Mouse (Mus musculus): ENCODE data around the gene Pde4a. TPM values are rescaled to one million over a fixed set of nuclear protein-coding genes. Genes with fewer than 3 reads are reported as not detected.
"Not testable (repeated sequence)": the region's sequence is repeated elsewhere in the genome, so short reads cannot be mapped to it uniquely, and the experiment has no call there.

Gene Pde4a
- polyA plus RNA-seq, 1 experiment from 2014 or later, result 5.3 TPM

- no peak overlapping the region for H3K27ac ChIP-seq (replicated peaks; ENCODE audit: low read depth, low read length)
Observed at GRCm38 (mm10) chr9:21210821-21211220, 45.3 kb downstream of the Pde4a start.

GRCm38 (mm10) chr9:21211624-21212023 lies 46.1 kb downstream of the Pde4a start:
- H3K9ac ChIP-seq (ENCODE audit: low read length), result no peak overlapping the region
- no peaks in the 10 kb centered on the region for H3K36me3 ChIP-seq (ENCODE audit: control insufficient read depth, insufficient read depth, low read length)
- no peak overlapping the region for H3K4me3 ChIP-seq (ENCODE audit: low read depth, low read length)
- no peaks in the 10 kb centered on the region for H3K4me1 ChIP-seq (ENCODE audit: control insufficient read depth, insufficient read depth, low read length)
- H3K4me2 ChIP-seq (ENCODE audit: low read depth, severe bottlenecking), result no peak overlapping the region
- no peaks in the 10 kb centered on the region for H3K27me3 ChIP-seq (ENCODE audit: control insufficient read depth, insufficient read depth, low read length)
- ATAC-seq (ENCODE audit: insufficient number of reproducible peaks, low FRiP score, low TSS enrichment, low read depth) (no peak), DNase-seq (ENCODE audit: low spot score) (no peak)
- no peak overlapping the region for H3K27ac ChIP-seq (replicated peaks; ENCODE audit: low read depth, low read length)
- whole genome bisulfite sequencing, result 91% methylated on average over 7 of the region's 7 CpGs
- no peaks in the 10 kb centered on the region for H3K9me3 ChIP-seq (ENCODE audit: control insufficient read depth, low read length)

More at GRCm38 (mm10) chr9:21210821-21211220, 45.3 kb downstream of the Pde4a start:
- Histone ChIP-seq H3K9me3 (ENCODE audit: control insufficient read depth, low read length) (no peaks in the 10 kb centered on the region), H3K4me2 (ENCODE audit: low read depth, severe bottlenecking) (no peak overlapping the region), H3K4me1 (ENCODE audit: control insufficient read depth, insufficient read depth, low read length) (no peaks in the 10 kb centered on the region), H3K4me3 (ENCODE audit: low read depth, low read length) (no peak overlapping the region), H3K27me3 (ENCODE audit: control insufficient read depth, insufficient read depth, low read length) (no peaks in the 10 kb centered on the region), H3K36me3 (ENCODE audit: control insufficient read depth, insufficient read depth, low read length) (no peaks in the 10 kb centered on the region), H3K9ac (ENCODE audit: low read length) (no peak overlapping the region)
- no peak for ATAC-seq (ENCODE audit: insufficient number of reproducible peaks, low FRiP score, low TSS enrichment, low read depth)
- 78% methylated on average over 6 of the region's 6 CpGs for WGBS
- DNase-seq (ENCODE audit: low spot score), result no peak

DNA sequence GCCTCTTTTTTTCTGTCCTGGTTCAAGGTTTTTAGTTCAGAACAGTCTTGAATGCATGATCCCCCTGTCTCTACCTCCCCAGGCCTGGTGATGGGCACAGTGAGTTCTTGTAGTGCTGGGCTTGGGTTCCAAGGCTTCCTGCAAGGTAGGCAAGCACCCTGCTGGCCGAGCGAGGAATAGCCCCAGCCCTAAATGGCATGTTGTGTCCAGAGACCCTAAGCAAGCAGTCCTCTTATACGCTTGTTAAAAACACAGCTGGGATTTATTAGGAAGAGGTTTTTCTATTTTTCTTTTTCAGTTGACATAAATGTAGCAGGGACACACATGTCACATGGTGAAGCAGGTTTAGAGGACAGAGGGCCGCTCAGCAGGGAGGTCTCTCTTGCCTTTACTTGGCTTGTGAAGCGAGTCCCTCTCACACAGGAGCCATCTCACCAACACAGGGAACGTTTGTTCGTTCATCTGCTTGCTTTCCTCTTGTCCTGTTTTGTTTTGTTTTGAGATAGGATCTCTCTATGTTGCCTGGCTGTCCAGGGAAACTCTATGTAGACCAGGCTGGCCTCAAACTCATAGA lies 48.2 kb downstream of the Pde4a start:
- peak; percentile 78 for DNase-seq (ENCODE audit: low spot score)
- Histone ChIP-seq H3K4me2 (ENCODE audit: low read depth, severe bottlenecking) (no peak overlapping the region), H3K9me3 (ENCODE audit: control insufficient read depth, low read length) (no peaks in the 10 kb centered on the region), H3K4me1 (ENCODE audit: control insufficient read depth, insufficient read depth, low read length) (no peaks in the 10 kb centered on the region), H3K36me3 (ENCODE audit: control insufficient read depth, insufficient read depth, low read length) (no peaks in the 10 kb centered on the region), H3K27me3 (ENCODE audit: control insufficient read depth, insufficient read depth, low read length) (no peaks in the 10 kb centered on the region), H3K27ac (replicated peaks; ENCODE audit: low read depth, low read length) (no peak overlapping the region), H3K9ac (ENCODE audit: low read length) (no peak overlapping the region), H3K4me3 (ENCODE audit: low read depth, low read length) (no peak overlapping the region)
- 37% methylated on average over 7 of the region's 7 CpGs for WGBS
- 0 out of 2 replicates have a peak, but pooled peaks have one; percentile 44 for ATAC-seq (ENCODE audit: insufficient number of reproducible peaks, low FRiP score, low TSS enrichment, low read depth)

GRCm38 (mm10) chr9:21216050-21216841 lies 50.7 kb downstream of the Pde4a start:
- H3K4me1 ChIP-seq (ENCODE audit: control insufficient read depth, insufficient read depth, low read length), result no peaks in the 10 kb centered on the region
- H3K4me3 ChIP-seq (ENCODE audit: low read depth, low read length), result no peak overlapping the region
- no peaks in the 10 kb centered on the region for H3K9me3 ChIP-seq (ENCODE audit: control insufficient read depth, low read length)
- ATAC-seq (ENCODE audit: insufficient number of reproducible peaks, low FRiP score, low TSS enrichment, low read depth) (no peak), DNase-seq (ENCODE audit: low spot score) (no peak)
- H3K27ac ChIP-seq (replicated peaks; ENCODE audit: low read depth, low read length), result no peak overlapping the region
- 64% methylated on average over 25 of the region's 25 CpGs for WGBS
- H3K36me3 ChIP-seq (ENCODE audit: control insufficient read depth, insufficient read depth, low read length), result no peaks in the 10 kb centered on the region
- H3K9ac ChIP-seq (ENCODE audit: low read length), result no peak overlapping the region
- H3K27me3 ChIP-seq (ENCODE audit: control insufficient read depth, insufficient read depth, low read length), result no peaks in the 10 kb centered on the region
- H3K4me2 ChIP-seq (ENCODE audit: low read depth, severe bottlenecking), result no peak overlapping the region

GRCm38 (mm10) chr9:21219820-21220219 lies 54.3 kb downstream of the Pde4a start:
- H3K9me3 ChIP-seq (ENCODE audit: control insufficient read depth, low read length), result no peaks in the 10 kb centered on the region
- ATAC-seq (ENCODE audit: insufficient number of reproducible peaks, low FRiP score, low TSS enrichment, low read depth), result no peak
- 52% methylated on average over 3 of the region's 3 CpGs for WGBS

DNA sequence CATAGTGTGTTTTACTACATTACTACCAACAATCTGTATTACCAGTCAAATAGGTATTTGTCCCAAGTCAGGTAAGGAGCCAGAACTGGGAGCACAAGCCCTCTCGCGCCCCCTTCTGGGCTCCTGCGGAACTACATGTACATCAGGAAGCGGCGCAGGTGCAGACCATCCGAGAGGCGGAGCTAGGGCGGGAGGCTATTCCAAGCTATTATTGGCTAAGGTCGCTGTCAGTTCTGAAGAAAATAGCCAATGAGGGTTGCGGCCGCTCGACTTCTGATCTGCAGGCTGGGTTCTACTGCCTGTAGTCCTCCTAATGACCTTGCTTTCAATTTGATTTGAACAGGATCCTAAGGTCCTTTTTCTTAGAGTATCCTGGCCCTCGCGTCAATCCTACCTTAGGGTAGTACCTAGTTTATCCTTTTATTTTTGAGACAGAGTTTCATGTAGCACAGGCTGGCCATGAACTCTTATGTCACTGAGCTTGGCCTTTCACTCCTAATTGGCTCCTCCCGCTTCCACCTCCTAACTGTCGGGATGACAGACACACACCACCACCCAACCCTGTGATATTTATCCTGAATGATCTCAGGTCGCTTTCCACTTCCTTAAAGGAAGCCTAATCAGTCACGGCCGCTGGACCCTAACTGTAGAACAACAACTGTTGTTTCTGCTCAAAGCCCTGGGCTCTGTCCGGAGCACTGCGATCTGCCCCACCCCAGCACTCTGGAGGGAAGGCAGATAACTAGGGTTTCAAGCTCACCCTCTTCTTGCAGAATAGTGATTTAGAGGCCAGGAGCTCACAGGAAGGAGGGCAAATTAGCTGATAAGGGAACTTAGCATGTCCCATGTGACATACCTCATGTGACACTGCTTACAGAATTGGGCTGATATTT lies 55.2 kb downstream of the Pde4a start:
- peak overlapping the region; percentile 33; the same call in 1 of the 2 replicates for H3K4me2 ChIP-seq (ENCODE audit: low read depth, severe bottlenecking)
- H3K4me1 ChIP-seq (ENCODE audit: control insufficient read depth, insufficient read depth, low read length), result no peaks in the 10 kb centered on the region
- H3K27ac ChIP-seq (replicated peaks; ENCODE audit: low read depth, low read length), result no peak overlapping the region
- H3K9me3 ChIP-seq (ENCODE audit: control insufficient read depth, low read length), result no peaks in the 10 kb centered on the region
- no peaks in the 10 kb centered on the region for H3K27me3 ChIP-seq (ENCODE audit: control insufficient read depth, insufficient read depth, low read length)
- H3K9ac ChIP-seq (ENCODE audit: low read length), result no peak overlapping the region
- H3K4me3 ChIP-seq (ENCODE audit: low read depth, low read length), result 0 out of 2 replicates have a peak overlapping the region, but pooled peaks have one; percentile 8
- peak; percentile 78 for ATAC-seq (ENCODE audit: insufficient number of reproducible peaks, low FRiP score, low TSS enrichment, low read depth)
- peak; percentile 96 for DNase-seq (ENCODE audit: low spot score)
- WGBS, result 15% methylated on average over 21 of the region's 21 CpGs
- no peaks in the 10 kb centered on the region for H3K36me3 ChIP-seq (ENCODE audit: control insufficient read depth, insufficient read depth, low read length)

More at GRCm38 (mm10) chr9:21219820-21220219, 54.3 kb downstream of the Pde4a start:
- no peaks in the 10 kb centered on the region for H3K4me1 ChIP-seq (ENCODE audit: control insufficient read depth, insufficient read depth, low read length)
- H3K27me3 ChIP-seq (ENCODE audit: control insufficient read depth, insufficient read depth, low read length), result no peaks in the 10 kb centered on the region
- H3K4me2 ChIP-seq (ENCODE audit: low read depth, severe bottlenecking), result no peak overlapping the region
- H3K27ac ChIP-seq (replicated peaks; ENCODE audit: low read depth, low read length), result no peak overlapping the region
- H3K4me3 ChIP-seq (ENCODE audit: low read depth, low read length), result no peak overlapping the region
- H3K9ac ChIP-seq (ENCODE audit: low read length), result no peak overlapping the region
- no peaks in the 10 kb centered on the region for H3K36me3 ChIP-seq (ENCODE audit: control insufficient read depth, insufficient read depth, low read length)
- DNase-seq (ENCODE audit: low spot score), result no peak

GRCm38 (mm10) chr9:21221383-21221929 lies 55.9 kb downstream of the Pde4a start:
- Histone ChIP-seq H3K4me1 (ENCODE audit: control insufficient read depth, insufficient read depth, low read length) (no peaks in the 10 kb centered on the region), H3K4me2 (ENCODE audit: low read depth, severe bottlenecking) (no peak overlapping the region), H3K27me3 (ENCODE audit: control insufficient read depth, insufficient read depth, low read length) (no peaks in the 10 kb centered on the region), H3K9ac (ENCODE audit: low read length) (no peak overlapping the region), H3K36me3 (ENCODE audit: control insufficient read depth, insufficient read depth, low read length) (no peaks in the 10 kb centered on the region), H3K27ac (replicated peaks; ENCODE audit: low read depth, low read length) (no peak overlapping the region), H3K4me3 (ENCODE audit: low read depth, low read length) (no peak overlapping the region), H3K9me3 (ENCODE audit: control insufficient read depth, low read length) (no peaks in the 10 kb centered on the region)
- WGBS, result 19% methylated on average over 7 of the region's 7 CpGs
- ATAC-seq (ENCODE audit: insufficient number of reproducible peaks, low FRiP score, low TSS enrichment, low read depth) (no peak), DNase-seq (ENCODE audit: low spot score) (peak; percentile 50)

DNA sequence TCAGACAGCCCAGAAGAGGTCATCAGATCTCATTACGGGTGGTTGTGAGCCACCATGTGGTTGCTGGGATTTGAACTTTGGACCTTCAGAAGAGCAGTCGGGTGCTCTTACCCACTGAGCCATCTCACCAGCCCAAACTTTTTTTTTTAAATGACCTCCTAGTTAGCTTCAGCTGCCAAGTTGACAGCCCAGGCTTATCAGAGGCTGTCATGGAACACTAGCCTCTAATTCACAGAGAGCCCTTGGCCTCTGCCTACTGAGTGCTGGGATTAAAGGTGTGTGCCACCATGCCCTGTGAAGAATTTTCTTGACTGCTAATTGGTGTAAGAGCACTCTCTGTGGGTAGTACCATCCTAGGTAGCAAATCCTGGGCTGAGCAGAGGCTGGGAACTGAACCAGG lies 58.0 kb downstream of the Pde4a start:
- H3K27ac ChIP-seq (replicated peaks; ENCODE audit: low read depth, low read length); H3K4me3 ChIP-seq (ENCODE audit: low read depth, low read length); H3K4me1 ChIP-seq (ENCODE audit: control insufficient read depth, insufficient read depth, low read length); H3K4me2 ChIP-seq (ENCODE audit: low read depth, severe bottlenecking); H3K9me3 ChIP-seq (ENCODE audit: control insufficient read depth, low read length); H3K36me3 ChIP-seq (ENCODE audit: control insufficient read depth, insufficient read depth, low read length); DNase-seq (ENCODE audit: low spot score); ATAC-seq (ENCODE audit: insufficient number of reproducible peaks, low FRiP score, low TSS enrichment, low read depth); H3K27me3 ChIP-seq (ENCODE audit: control insufficient read depth, insufficient read depth, low read length); H3K9ac ChIP-seq (ENCODE audit: low read length): not testable (repeated sequence)
- 95% methylated on average over 1 of the region's 2 CpGs for WGBS
